Mouse (Mus musculus) hindbrain, embryonic 11.5 days (tissue): Measurements from ENCODE around the gene Vmn2r18. TPM values are rescaled to one million over a fixed set of nuclear protein-coding genes. Genes with fewer than 3 reads are reported as not detected.

Experiments used
- ATAC-seq: fragments of 200-750 bp; cut with Nextera tagmentation; 2 replicates; pipeline ENCODE4 v1.8.0; 2017; ENCODE audit warnings: mild to moderate bottlenecking, moderate TSS enrichment, moderate library complexity; ENCODE audit not compliant: low FRiP score
- DNase-seq: peaks from one replicate; pipeline ENCODE4 v3.0.0-alpha.2; 2015; ENCODE audit warnings: low spot score
- H3K27ac ChIP-seq: fragments of 300-500 bp; sonication (generic); 2 replicates; pipeline ENCODE4 v1.5.1; 2014; ENCODE audit warnings: mild to moderate bottlenecking, low read depth, low read length
- H3K27me3 ChIP-seq: fragments of 300-500 bp; sonication (generic); 2 replicates; pipeline ENCODE4 v1.6.1; 2014; ENCODE audit warnings: mild to moderate bottlenecking, low read length, moderate library complexity, mixed read lengths; ENCODE audit not compliant: control insufficient read depth, insufficient read depth
- H3K36me3 ChIP-seq: fragments of 300-500 bp; sonication (generic); 2 replicates; pipeline ENCODE4 v1.6.1; 2014; ENCODE audit warnings: mild to moderate bottlenecking, low read length, moderate library complexity, mixed read lengths; ENCODE audit not compliant: control insufficient read depth, insufficient read depth
- H3K4me1 ChIP-seq: fragments of 300-500 bp; sonication (generic); replicated peaks from 2 replicates; pipeline ENCODE4 v1.6.1; 2014; ENCODE audit warnings: low read length, mixed read lengths; ENCODE audit not compliant: control insufficient read depth, insufficient read depth
- H3K4me2 ChIP-seq: fragments of 300-500 bp; sonication (generic); replicated peaks from 2 replicates; pipeline ENCODE4 v1.6.1; 2014; ENCODE audit warnings: mild to moderate bottlenecking, low read depth, low read length
- H3K4me3 ChIP-seq: fragments of 300-500 bp; sonication (generic); 2 replicates; pipeline ENCODE4 v1.5.1; 2014; ENCODE audit warnings: low read depth, low read length
- H3K9ac ChIP-seq: fragments of 300-500 bp; sonication (generic); 2 replicates; pipeline ENCODE4 v1.6.1; 2014; ENCODE audit warnings: low read depth, low read length
- H3K9me3 ChIP-seq: fragments of 300-500 bp; sonication (generic); 2 replicates; pipeline ENCODE4 v1.6.1; 2016; ENCODE audit warnings: low read length; ENCODE audit not compliant: control insufficient read depth
- WGBS: fragments of 180-500 bp; shearing (Covaris S2); extraction: QIAGEN DNeasy Blood & Tissue Kit; methylation state at CpG from one replicate; pipeline ENCODE4 v1.1.7; 2014; 5-methylcytosine and 5-hydroxymethylcytosine counted together
- polyA plus RNA-seq: library from polyadenylated mRNA; unstranded; fragments of >200 nt; fragmentation: Nextera tagmentation; extraction: Ambion mirVana; gene quantifications from 2 replicates; pipeline ENCODE4 v1.2.1, GENCODE M21; 2014

Gene Vmn2r18
- polyA plus RNA-seq = 0.10 and 0.11 TPM in 2 replicates

DNA sequence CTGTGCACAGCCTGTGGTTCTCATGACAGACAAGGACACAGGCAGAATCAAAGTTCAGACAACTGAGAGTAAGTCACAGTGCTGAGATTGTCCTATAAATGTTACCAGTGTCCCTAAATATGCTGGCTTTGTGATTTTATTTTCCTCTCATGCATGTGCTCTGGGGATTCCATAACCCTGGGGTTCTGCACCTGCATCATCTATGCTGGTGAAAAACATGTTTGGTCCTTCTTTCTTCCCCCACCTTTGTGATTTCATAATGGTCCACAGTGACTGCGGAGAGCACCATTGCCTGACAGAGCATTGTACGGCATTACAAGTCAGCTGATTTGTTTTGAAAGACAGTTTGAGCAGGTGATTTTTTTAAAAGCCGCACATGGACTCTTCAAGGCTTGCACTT lies at the start of gene Vmn2r18:
TSS of gene Vmn2r18 (minus strand) at position 101 of the 400 bp plus-strand sequence.
- Histone ChIP-seq H3K27ac (no peak within 1 kb of the TSS), H3K27me3 (no peaks in the 10 kb centered on the region), H3K36me3 (no peaks in the 10 kb centered on the region), H3K9ac (no peak within 1 kb of the TSS), H3K4me2 (no peak within 1 kb of the TSS), H3K4me1 (no peaks in the 10 kb centered on the region), H3K4me3 (no peak within 1 kb of the TSS), H3K9me3 (no peaks in the 10 kb centered on the region)
- DNase-seq (no peak), ATAC-seq (no peak)
- WGBS = 87% methylated on average over 3 of the region's 3 CpGs

- WGBS = 68% methylated on average over 3 of the region's 3 CpGs
- no peaks in the 10 kb centered on the region; the same call in 1 of the 2 replicates for H3K4me1 ChIP-seq
- no peak overlapping the region for H3K27ac ChIP-seq
- 0 out of 2 replicates have a peak, but pooled peaks cover 3% of the 10 kb centered on the region for H3K36me3 ChIP-seq
- DNase-seq (no peak), ATAC-seq (no peak; the same call in 1 of the 2 replicates)
- no peak overlapping the region; the same call in 1 of the 2 replicates for H3K9ac ChIP-seq
- no peaks in the 10 kb centered on the region for H3K27me3 ChIP-seq
- H3K9me3 ChIP-seq = no peaks in the 10 kb centered on the region
- H3K4me2 ChIP-seq = peak overlapping the region; percentile 62; the same call in 1 of the 2 replicates
- no peak overlapping the region; the same call in 1 of the 2 replicates for H3K4me3 ChIP-seq
These were observed 45.6 kb upstream of the Vmn2r18 start for GRCm38 (mm10) chr5:151651411-151651784.

GRCm38 (mm10) chr5:151650700-151651410 lies 45.0 kb upstream of the Vmn2r18 start, which contains the start of gene Rfc3:
Rfc3 (minus strand) TSS chr5:151651242.
- H3K4me2 ChIP-seq = peak within 1 kb of the TSS; percentile 62
- under 1% methylated on average over 38 of the region's 42 CpGs for WGBS
- peak within 1 kb of the TSS; percentile 85 for H3K9ac ChIP-seq
- H3K9me3 ChIP-seq = no peaks in the 10 kb centered on the region
- 0 out of 2 replicates have a peak, but pooled peaks cover 5% of the 10 kb centered on the region for H3K36me3 ChIP-seq
- no peaks in the 10 kb centered on the region for H3K27me3 ChIP-seq
- H3K27ac ChIP-seq = peak within 1 kb of the TSS; percentile 63
- H3K4me1 ChIP-seq = no peaks in the 10 kb centered on the region; the same call in 1 of the 2 replicates
- peak; percentile 99 for DNase-seq
- ATAC-seq = peak; percentile 99
- peak within 1 kb of the TSS; percentile 72 for H3K4me3 ChIP-seq

DNA sequence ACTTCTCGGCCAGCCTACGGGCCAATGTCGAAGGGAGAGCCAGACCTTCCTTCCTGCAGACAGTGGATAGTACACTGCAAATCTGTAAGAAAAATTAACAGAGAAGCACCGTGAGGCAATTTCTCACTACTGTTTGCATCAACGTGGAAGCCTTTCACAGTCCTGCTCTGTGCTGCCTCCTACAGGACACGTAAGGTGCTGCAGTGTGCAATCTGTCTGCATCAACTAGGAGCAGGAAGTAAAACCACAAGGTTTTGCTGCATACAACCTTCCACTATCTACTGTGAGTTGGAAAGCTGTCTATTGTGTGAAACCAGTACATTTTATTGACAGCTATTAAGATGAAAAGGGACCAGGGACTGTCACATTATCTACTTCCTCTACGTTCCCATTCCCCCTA lies 39.0 kb upstream of the Vmn2r18 start:
- Histone ChIP-seq H3K4me1 (no peaks in the 10 kb centered on the region), H3K4me2 (no peak overlapping the region), H3K9ac (no peak overlapping the region), H3K27ac (no peak overlapping the region), H3K36me3 (peaks cover 29% of the 10 kb centered on the region; the same call in 1 of the 2 replicates), H3K4me3 (no peak overlapping the region), H3K27me3 (no peaks in the 10 kb centered on the region), H3K9me3 (no peaks in the 10 kb centered on the region)
- peak; percentile 44 for DNase-seq
- ATAC-seq = no peak
- WGBS = 93% methylated on average over 7 of the region's 7 CpGs

- Histone ChIP-seq H3K27me3 (no peaks in the 10 kb centered on the region), H3K9me3 (no peaks in the 10 kb centered on the region), H3K4me3 (no peak overlapping the region), H3K4me2 (no peak overlapping the region), H3K4me1 (no peaks in the 10 kb centered on the region), H3K36me3 (peaks cover 29% of the 10 kb centered on the region; the same call in 1 of the 2 replicates), H3K27ac (no peak overlapping the region), H3K9ac (no peak overlapping the region)
- DNase-seq (no peak), ATAC-seq (no peak)
- WGBS = 93% methylated on average over 5 of the region's 5 CpGs
These were observed 37.0 kb upstream of the Vmn2r18 start for GRCm38 (mm10) chr5:151642867-151643266.

DNA sequence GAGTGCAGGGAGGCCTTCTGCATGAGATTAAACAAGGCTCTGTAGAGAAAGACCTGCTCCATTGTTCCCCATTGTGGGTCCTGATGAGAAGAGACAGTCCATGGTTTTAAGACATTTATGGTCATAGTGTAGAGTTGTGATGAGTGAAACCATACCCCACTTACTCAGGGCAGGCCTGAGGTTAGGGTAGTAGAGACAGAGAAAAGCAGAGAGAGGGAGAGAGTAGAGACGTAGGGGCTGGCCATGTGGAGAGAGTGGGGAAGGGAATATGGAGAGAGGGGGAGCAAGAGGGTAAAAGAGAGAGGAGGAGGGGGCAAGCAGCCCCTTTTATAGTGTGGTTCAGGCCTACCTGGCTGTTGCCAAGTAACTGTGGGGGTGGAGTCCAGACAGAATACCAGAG lies 36.3 kb upstream of the Vmn2r18 start:
- H3K27ac ChIP-seq = no peak overlapping the region
- ATAC-seq = peak; percentile 60; the same call in 1 of the 2 replicates
- no peak overlapping the region for H3K4me2 ChIP-seq
- H3K9ac ChIP-seq = no peak overlapping the region
- 100% methylated on average over 1 of the region's 1 CpGs for WGBS
- no peaks in the 10 kb centered on the region for H3K4me1 ChIP-seq
- no peak for DNase-seq
- no peaks in the 10 kb centered on the region for H3K27me3 ChIP-seq
- H3K4me3 ChIP-seq = no peak overlapping the region
- H3K36me3 ChIP-seq = peaks cover 28% of the 10 kb centered on the region; the same call in 1 of the 2 replicates
- H3K9me3 ChIP-seq = no peaks in the 10 kb centered on the region

- no peak overlapping the region for H3K27ac ChIP-seq
- DNase-seq (no peak), ATAC-seq (no peak)
- H3K27me3 ChIP-seq = no peaks in the 10 kb centered on the region
- H3K4me1 ChIP-seq = no peaks in the 10 kb centered on the region
- no peaks in the 10 kb centered on the region for H3K36me3 ChIP-seq
- no peaks in the 10 kb centered on the region for H3K9me3 ChIP-seq
- H3K4me2 ChIP-seq = no peak overlapping the region
- WGBS = 53% methylated on average over 1 of the region's 1 CpGs
- no peak overlapping the region for H3K4me3 ChIP-seq
- no peak overlapping the region for H3K9ac ChIP-seq
These were observed 4.1 kb downstream of the Vmn2r18 start for GRCm38 (mm10) chr5:151601696-151602095.
